Mouse (Mus musculus): ENCODE measurements around the gene Phf11b.
"Not testable (repeated sequence)": the region's sequence is repeated elsewhere in the genome, so short reads cannot be mapped to it uniquely, and the experiment has no call there.

Gene Phf11b

GRCm38 (mm10) chr14:59341189-59341588 is at the start of gene Phf11b:
Phf11b (minus strand) TSS chr14:59341351.
- not testable (repeated sequence) for DNase-seq (ENCODE audit: low spot score)

GRCm38 (mm10) chr14:59390181-59390580 is 49.0 kb upstream of the Phf11b start:
- not testable (repeated sequence) for DNase-seq (ENCODE audit: low spot score)

GRCm38 (mm10) chr14:59389532-59389931 is 48.4 kb upstream of the Phf11b start:
- DNase-seq (ENCODE audit: low spot score), result no peak

GRCm38 (mm10) chr14:59370348-59371068 is 29.4 kb upstream of the Phf11b start:
- no peak for DNase-seq (ENCODE audit: low spot score)

- DNase-seq (ENCODE audit: low spot score), result no peak
Measured at GRCm38 (mm10) chr14:59366386-59367105, 25.4 kb upstream of the Phf11b start.

- DNase-seq (ENCODE audit: low spot score), result no peak
Measured at GRCm38 (mm10) chr14:59365244-59365644, 24.1 kb upstream of the Phf11b start, which contains the start of gene Phf11d. Phf11d (minus strand) TSS chr14:59365470.

GRCm38 (mm10) chr14:59339541-59339940 is 1.6 kb downstream of the Phf11b start:
- DNase-seq (ENCODE audit: low spot score), result no peak

- not testable (repeated sequence) for DNase-seq (ENCODE audit: low spot score)
Measured at GRCm38 (mm10) chr14:59336056-59336455, 5.1 kb downstream of the Phf11b start.

- DNase-seq (ENCODE audit: low spot score), result not testable (repeated sequence)
Measured at GRCm38 (mm10) chr14:59330499-59330898, 10.7 kb downstream of the Phf11b start.

- DNase-seq (ENCODE audit: low spot score), result not testable (repeated sequence)
Measured at GRCm38 (mm10) chr14:59319970-59320369, 21.2 kb downstream of the Phf11b start.

- DNase-seq (ENCODE audit: low spot score), result not testable (repeated sequence)
Measured at GRCm38 (mm10) chr14:59319036-59319435, 22.1 kb downstream of the Phf11b start.

- not testable (repeated sequence) for DNase-seq (ENCODE audit: low spot score)
Measured at GRCm38 (mm10) chr14:59297391-59297790, 43.8 kb downstream of the Phf11b start, which contains the start of gene Phf11a. Phf11a (minus strand) TSS chr14:59297522.

GRCm38 (mm10) chr14:59291769-59292168 is 49.4 kb downstream of the Phf11b start:
- not testable (repeated sequence) for DNase-seq (ENCODE audit: low spot score)

GRCm38 (mm10) chr14:59274961-59275360 is 66.2 kb downstream of the Phf11b start:
- not testable (repeated sequence) for DNase-seq (ENCODE audit: low spot score)

All from testis, postnatal 10 days (tissue).